Mouse (Mus musculus) Muller cell, postnatal 12 days (primary cell): ENCODE results near the gene Fgr.

ENCODE experiments used
- DNase-seq: peaks from one replicate; pipeline ENCODE4 v3.0.0-alpha.2; 2015; ENCODE audit errors: inconsistent ontology term

Gene Fgr

GRCm38 (mm10) chr4:132958741-132959678 lies 14.9 kb upstream of the Fgr start:
- peak; percentile 68 for DNase-seq

- DNase-seq: no peak
Observed at GRCm38 (mm10) chr4:132959679-132960045, 14.2 kb upstream of the Fgr start.

- no peak for DNase-seq
Observed at GRCm38 (mm10) chr4:132960313-132960712, 13.6 kb upstream of the Fgr start.

GRCm38 (mm10) chr4:132960864-132961639 lies 12.8 kb upstream of the Fgr start:
- DNase-seq: no peak

- no peak for DNase-seq
Observed at GRCm38 (mm10) chr4:132961866-132962265, 12.0 kb upstream of the Fgr start.

- no peak for DNase-seq
Observed at GRCm38 (mm10) chr4:132962628-132963027, 11.3 kb upstream of the Fgr start.

GRCm38 (mm10) chr4:132963436-132963835 lies 10.5 kb upstream of the Fgr start:
- no peak for DNase-seq

GRCm38 (mm10) chr4:132964064-132964463 lies 9.8 kb upstream of the Fgr start:
- no peak for DNase-seq

GRCm38 (mm10) chr4:132964473-132964872 lies 9.4 kb upstream of the Fgr start:
- DNase-seq: no peak

GRCm38 (mm10) chr4:132968105-132968938 lies 5.6 kb upstream of the Fgr start:
- DNase-seq: peak; percentile 20

GRCm38 (mm10) chr4:132971601-132972000 lies 2.3 kb upstream of the Fgr start:
- no peak for DNase-seq

GRCm38 (mm10) chr4:132972101-132972500 lies 1.8 kb upstream of the Fgr start:
- DNase-seq: no peak

- no peak for DNase-seq
Observed at GRCm38 (mm10) chr4:132972556-132972955, 1.3 kb upstream of the Fgr start.

- no peak for DNase-seq
Observed at GRCm38 (mm10) chr4:132973186-132973585, 709 bp upstream of the Fgr start.

GRCm38 (mm10) chr4:132974904-132975303 lies 1.0 kb downstream of the Fgr start:
- peak; percentile 88 for DNase-seq

- no peak for DNase-seq
Observed at GRCm38 (mm10) chr4:132975791-132976190, 1.9 kb downstream of the Fgr start.

- DNase-seq: no peak
Observed at GRCm38 (mm10) chr4:132976729-132977128, 2.8 kb downstream of the Fgr start.

GRCm38 (mm10) chr4:132977597-132977996 lies 3.7 kb downstream of the Fgr start:
- no peak for DNase-seq

- DNase-seq: no peak
Observed at GRCm38 (mm10) chr4:132979186-132979585, 5.3 kb downstream of the Fgr start.

GRCm38 (mm10) chr4:132981621-132982020 lies 7.7 kb downstream of the Fgr start:
- no peak for DNase-seq

GRCm38 (mm10) chr4:132982999-132983398 lies 9.1 kb downstream of the Fgr start:
- DNase-seq: no peak
